Mouse (Mus musculus): ENCODE data around the gene Rnf130. TPM values are rescaled to one million over a fixed set of nuclear protein-coding genes. Genes with fewer than 3 reads are reported as not detected.

Rnf130 gene
- polyA plus RNA-seq, 1 experiment from 2014 or later: 101 TPM

- Histone ChIP-seq H3K9me3 (no peaks in the 10 kb centered on the region), H3K27ac (no peak overlapping the region), H3K9ac (replicated peaks) (no peak overlapping the region), H3K27me3 (no peaks in the 10 kb centered on the region), H3K4me1 (replicated peaks) (0 out of 2 replicates have a peak, but pooled peaks cover 10% of the 10 kb centered on the region), H3K4me3 (replicated peaks) (no peak overlapping the region), H3K36me3 (0 out of 2 replicates have a peak, but pooled peaks cover 9% of the 10 kb centered on the region), H3K4me2 (no peak overlapping the region)
- WGBS: 90% methylated on average over 6 of the region's 6 CpGs
- no peak for ATAC-seq (ENCODE audit: insufficient number of reproducible peaks, insufficient read depth, low FRiP score, low TSS enrichment, low read depth)
These were observed 23.0 kb downstream of the Rnf130 start for GRCm38 (mm10) chr11:50048115-50048514.

GRCm38 (mm10) chr11:50050392-50050791, 25.2 kb downstream of the Rnf130 start:
- 81% methylated on average over 6 of the region's 6 CpGs for WGBS
- ATAC-seq (ENCODE audit: insufficient number of reproducible peaks, insufficient read depth, low FRiP score, low TSS enrichment, low read depth): no peak
- H3K4me2 ChIP-seq: no peak overlapping the region
- H3K27ac ChIP-seq: no peak overlapping the region
- H3K36me3 ChIP-seq: peaks cover 24% of the 10 kb centered on the region; the same call in 1 of the 2 replicates
- no peaks in the 10 kb centered on the region for H3K9me3 ChIP-seq
- no peaks in the 10 kb centered on the region for H3K27me3 ChIP-seq
- H3K9ac ChIP-seq (replicated peaks): no peak overlapping the region
- H3K4me1 ChIP-seq (replicated peaks): 0 out of 2 replicates have a peak, but pooled peaks cover 10% of the 10 kb centered on the region
- no peak overlapping the region for H3K4me3 ChIP-seq (replicated peaks)

- Histone ChIP-seq H3K27me3 (no peaks in the 10 kb centered on the region), H3K9me3 (no peaks in the 10 kb centered on the region), H3K4me2 (no peak overlapping the region), H3K4me1 (replicated peaks) (no peaks in the 10 kb centered on the region; the same call in 1 of the 2 replicates), H3K4me3 (replicated peaks) (no peak overlapping the region), H3K36me3 (peaks cover 30% of the 10 kb centered on the region), H3K27ac (no peak overlapping the region), H3K9ac (replicated peaks) (no peak overlapping the region)
- 89% methylated on average over 2 of the region's 2 CpGs for WGBS
- ATAC-seq (ENCODE audit: insufficient number of reproducible peaks, insufficient read depth, low FRiP score, low TSS enrichment, low read depth): no peak
These were observed 32.6 kb downstream of the Rnf130 start for GRCm38 (mm10) chr11:50057713-50058112.

- ATAC-seq (ENCODE audit: insufficient number of reproducible peaks, insufficient read depth, low FRiP score, low TSS enrichment, low read depth): no peak
- no peak overlapping the region for H3K4me3 ChIP-seq (replicated peaks)
- 92% methylated on average over 6 of the region's 6 CpGs for WGBS
- no peak overlapping the region for H3K9ac ChIP-seq (replicated peaks)
- no peak overlapping the region for H3K4me2 ChIP-seq
- H3K36me3 ChIP-seq: peaks cover 25% of the 10 kb centered on the region
- no peak overlapping the region for H3K27ac ChIP-seq
- no peaks in the 10 kb centered on the region for H3K9me3 ChIP-seq
- no peaks in the 10 kb centered on the region for H3K27me3 ChIP-seq
- no peaks in the 10 kb centered on the region; the same call in 1 of the 2 replicates for H3K4me1 ChIP-seq (replicated peaks)
These were observed 33.1 kb downstream of the Rnf130 start for GRCm38 (mm10) chr11:50058277-50058676.

GRCm38 (mm10) chr11:50059045-50059444, 33.9 kb downstream of the Rnf130 start:
- H3K9me3 ChIP-seq: no peaks in the 10 kb centered on the region
- H3K4me3 ChIP-seq (replicated peaks): no peak overlapping the region
- no peak for ATAC-seq (ENCODE audit: insufficient number of reproducible peaks, insufficient read depth, low FRiP score, low TSS enrichment, low read depth)
- no peak overlapping the region for H3K27ac ChIP-seq
- no peaks in the 10 kb centered on the region; the same call in 1 of the 2 replicates for H3K4me1 ChIP-seq (replicated peaks)
- no peaks in the 10 kb centered on the region for H3K27me3 ChIP-seq
- H3K9ac ChIP-seq (replicated peaks): no peak overlapping the region
- H3K36me3 ChIP-seq: peaks cover 22% of the 10 kb centered on the region
- WGBS: 89% methylated on average over 6 of the region's 6 CpGs
- H3K4me2 ChIP-seq: no peak overlapping the region

GRCm38 (mm10) chr11:50062116-50062515, 37.0 kb downstream of the Rnf130 start:
- no peaks in the 10 kb centered on the region for H3K27me3 ChIP-seq
- WGBS: 33% methylated on average over 7 of the region's 7 CpGs
- no peaks in the 10 kb centered on the region for H3K9me3 ChIP-seq
- no peak overlapping the region for H3K27ac ChIP-seq
- no peak overlapping the region for H3K4me2 ChIP-seq
- no peak overlapping the region for H3K4me3 ChIP-seq (replicated peaks)
- no peak for ATAC-seq (ENCODE audit: insufficient number of reproducible peaks, insufficient read depth, low FRiP score, low TSS enrichment, low read depth)
- no peak overlapping the region for H3K9ac ChIP-seq (replicated peaks)
- peaks cover 13% of the 10 kb centered on the region for H3K36me3 ChIP-seq
- no peaks in the 10 kb centered on the region; the same call in 1 of the 2 replicates for H3K4me1 ChIP-seq (replicated peaks)

- H3K4me2 ChIP-seq: no peak overlapping the region
- no peak for ATAC-seq (ENCODE audit: insufficient number of reproducible peaks, insufficient read depth, low FRiP score, low TSS enrichment, low read depth)
- no peaks in the 10 kb centered on the region for H3K27me3 ChIP-seq
- H3K4me1 ChIP-seq (replicated peaks): no peaks in the 10 kb centered on the region; the same call in 1 of the 2 replicates
- H3K9me3 ChIP-seq: no peaks in the 10 kb centered on the region
- peaks cover 15% of the 10 kb centered on the region for H3K36me3 ChIP-seq
- H3K4me3 ChIP-seq (replicated peaks): no peak overlapping the region
- H3K27ac ChIP-seq: no peak overlapping the region
- H3K9ac ChIP-seq (replicated peaks): no peak overlapping the region
- WGBS: 87% methylated on average over 2 of the region's 2 CpGs
These were observed 40.9 kb downstream of the Rnf130 start for GRCm38 (mm10) chr11:50066088-50066487.

GRCm38 (mm10) chr11:50073830-50074229, 48.7 kb downstream of the Rnf130 start:
- 91% methylated on average over 10 of the region's 10 CpGs for WGBS
- no peak for ATAC-seq (ENCODE audit: insufficient number of reproducible peaks, insufficient read depth, low FRiP score, low TSS enrichment, low read depth)
- Histone ChIP-seq H3K27me3 (no peaks in the 10 kb centered on the region), H3K4me2 (no peak overlapping the region), H3K9me3 (no peaks in the 10 kb centered on the region), H3K9ac (replicated peaks) (no peak overlapping the region), H3K4me3 (replicated peaks) (no peak overlapping the region), H3K4me1 (replicated peaks) (no peaks in the 10 kb centered on the region), H3K27ac (no peak overlapping the region), H3K36me3 (peaks cover 27% of the 10 kb centered on the region; the same call in 1 of the 2 replicates)

GRCm38 (mm10) chr11:50076756-50077155, 51.6 kb downstream of the Rnf130 start:
- H3K36me3 ChIP-seq: peaks cover 13% of the 10 kb centered on the region; the same call in 1 of the 2 replicates
- H3K27ac ChIP-seq: no peak overlapping the region
- WGBS: 89% methylated on average over 4 of the region's 4 CpGs
- H3K9ac ChIP-seq (replicated peaks): no peak overlapping the region
- no peak overlapping the region for H3K4me2 ChIP-seq
- H3K27me3 ChIP-seq: no peaks in the 10 kb centered on the region
- H3K4me3 ChIP-seq (replicated peaks): no peak overlapping the region
- no peaks in the 10 kb centered on the region for H3K4me1 ChIP-seq (replicated peaks)
- ATAC-seq (ENCODE audit: insufficient number of reproducible peaks, insufficient read depth, low FRiP score, low TSS enrichment, low read depth): no peak
- H3K9me3 ChIP-seq: no peaks in the 10 kb centered on the region

- Histone ChIP-seq H3K9me3 (no peaks in the 10 kb centered on the region), H3K4me3 (replicated peaks) (no peak overlapping the region), H3K9ac (replicated peaks) (no peak overlapping the region), H3K36me3 (peaks cover 23% of the 10 kb centered on the region), H3K27ac (no peak overlapping the region), H3K4me2 (no peak overlapping the region), H3K4me1 (replicated peaks) (no peaks in the 10 kb centered on the region), H3K27me3 (no peaks in the 10 kb centered on the region)
- 93% methylated on average over 5 of the region's 5 CpGs for WGBS
- no peak for ATAC-seq (ENCODE audit: insufficient number of reproducible peaks, insufficient read depth, low FRiP score, low TSS enrichment, low read depth)
These were observed 56.4 kb downstream of the Rnf130 start for GRCm38 (mm10) chr11:50081365-50082190.

GRCm38 (mm10) chr11:50086211-50086610, 61.1 kb downstream of the Rnf130 start:
- no peak for ATAC-seq (ENCODE audit: insufficient number of reproducible peaks, insufficient read depth, low FRiP score, low TSS enrichment, low read depth)
- no peaks in the 10 kb centered on the region for H3K4me1 ChIP-seq (replicated peaks)
- H3K4me3 ChIP-seq (replicated peaks): no peak overlapping the region
- no peaks in the 10 kb centered on the region for H3K9me3 ChIP-seq
- 94% methylated on average over 3 of the region's 3 CpGs for WGBS
- H3K27me3 ChIP-seq: no peaks in the 10 kb centered on the region
- no peak overlapping the region for H3K9ac ChIP-seq (replicated peaks)
- H3K36me3 ChIP-seq: peaks cover 60% of the 10 kb centered on the region
- H3K4me2 ChIP-seq: no peak overlapping the region
- no peak overlapping the region for H3K27ac ChIP-seq
